Mouse (Mus musculus) testis, adult 10 weeks (tissue): ENCODE data around the gene Pkm. TPM values are rescaled to one million over a fixed set of nuclear protein-coding genes. Genes with fewer than 3 reads are reported as not detected.

Source experiments
- polyA plus RNA-seq: library from polyadenylated mRNA; stranded (reverse); fragments of 350-450 nt; fragmentation: Illumina TruSeq; extraction: RNeasy Lipid Tissue Mini Kit (QIAGEN cat#74804); gene quantifications from one replicate; pipeline ENCODE4 v1.2.3, GENCODE M21; 2014; ENCODE audit warnings: low read depth, low replicate concordance

Pkm gene
- polyA plus RNA-seq, result 30.2 TPM

GRCm38 (mm10) chr9:59655958-59656634, at the start of gene Pkm:
TSS of gene Pkm (plus strand) at chr9:59656368.

GRCm38 (mm10) chr9:59616622-59617306, 39.4 kb upstream of the Pkm start, which contains the start of gene Parp6:
TSS of gene Parp6 (plus strand) at chr9:59617284.

GRCm38 (mm10) chr9:59679678-59680533, 23.7 kb downstream of the Pkm start, which contains the start of gene Gramd2:
TSS of gene Gramd2 (plus strand) at chr9:59680144.

Other genes with a start within 250 kb of the Pkm start
- gene Arih1, start 169.8 kb upstream of the Pkm start, polyA plus RNA-seq, result 503 TPM
- gene Hexa, start 116.8 kb upstream of the Pkm start, polyA plus RNA-seq, result 37.2 TPM
- gene Tmem202, start 116.5 kb upstream of the Pkm start, polyA plus RNA-seq, result 71.7 TPM
- 3.1 TPM for gene Celf6, start 78.5 kb upstream of the Pkm start, polyA plus RNA-seq
- 32.6 TPM for gene Parp6, start 39.1 kb upstream of the Pkm start, polyA plus RNA-seq
- 4.1 TPM for gene Gramd2, start 23.8 kb downstream of the Pkm start, polyA plus RNA-seq
- 16.2 TPM for gene Senp8, start 94.3 kb downstream of the Pkm start, polyA plus RNA-seq
- gene Myo9a, start 94.5 kb downstream of the Pkm start, polyA plus RNA-seq, result 116 TPM